Mouse (Mus musculus) liver, postnatal 0 days (tissue): ENCODE results near the gene Ddx19b.

Experiments used
- CTCF ChIP-seq: sonication (generic); IDR thresholded peaks from 2 replicates; pipeline ENCODE4 v1.5.1; 2016; ENCODE audit warnings: antibody characterized with exemption, low read depth
- EP300 ChIP-seq: IDR thresholded peaks from 2 replicates; pipeline ENCODE4 v1.6.1; 2016; ENCODE audit warnings: antibody characterized with exemption, low read depth, mild to moderate bottlenecking

DNA sequence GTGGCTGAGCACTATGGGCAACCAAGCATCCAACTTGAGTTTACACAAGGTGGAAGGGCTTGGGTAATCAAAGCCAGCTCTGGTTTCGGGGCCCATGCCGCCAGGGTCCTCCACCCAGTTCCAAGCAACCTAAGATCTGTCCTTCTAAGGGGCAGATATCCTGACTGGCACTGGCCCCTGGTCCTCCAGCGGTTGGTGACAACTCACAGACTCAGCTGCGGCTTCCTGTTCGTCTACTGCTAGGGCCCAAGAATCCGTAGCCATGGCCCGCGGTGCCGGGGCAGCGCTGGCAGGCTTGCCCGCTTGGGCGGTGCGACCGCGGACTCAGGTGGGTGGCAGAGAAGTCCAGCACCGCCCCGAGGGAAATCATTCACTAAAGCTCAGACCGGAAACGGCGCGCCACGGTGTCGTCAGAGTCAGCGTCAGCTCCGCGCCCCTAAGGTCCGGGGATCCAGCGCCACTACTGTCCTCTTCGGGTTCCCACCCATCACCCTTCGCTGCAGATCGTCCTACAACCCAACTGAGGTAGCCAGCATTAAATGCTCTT lies 4.1 kb downstream of the Ddx19b start:
- TF ChIP-seq CTCF (no peak), EP300 (no peak)
